Mouse (Mus musculus) MEL (cell line): ENCODE results near the gene Efcab10.

Experiments used
- BHLHE40 ChIP-seq: IDR thresholded peaks from 2 replicates; pipeline ENCODE4 v1.6.1; 2012; ENCODE audit warnings: low read depth, mild to moderate bottlenecking, inconsistent platforms, low read length, improper control_type of control experiment, borderline replicate concordance
- CTCF ChIP-seq, 3 experiments: IDR thresholded peaks in 2 of 3; conservative IDR thresholded peaks in 1 of 3; 2 replicates each; pipeline ENCODE4 v1.5.1; 2011 to 2012; ENCODE audit warnings: low read length in 3 of 3, low read depth in 2 of 3, mild to moderate bottlenecking in 2 of 3, improper control_type of control experiment in 1 of 3, inconsistent platforms in 1 of 3, mixed read lengths in 1 of 3, moderate library complexity in 1 of 3; ENCODE audit not compliant: control insufficient read depth in 1 of 3, insufficient read depth in 1 of 3, poor library complexity in 1 of 3, severe bottlenecking in 1 of 3
- EP300 ChIP-seq, 2 experiments: IDR thresholded peaks; 2 replicates each; pipeline ENCODE4 v1.6.1; 2011; ENCODE audit warnings: improper control_type of control experiment in 2 of 2, low read length in 2 of 2, low read depth in 1 of 2, mild to moderate bottlenecking in 1 of 2
- HCFC1 ChIP-seq: IDR thresholded peaks from 2 replicates; pipeline ENCODE4 v1.6.1; 2012; ENCODE audit warnings: low read depth, mild to moderate bottlenecking, inconsistent platforms, low read length, improper control_type of control experiment, moderate library complexity
- MAX ChIP-seq: IDR thresholded peaks from 2 replicates; pipeline ENCODE4 v1.6.1; 2011; ENCODE audit warnings: low read length, improper control_type of control experiment
- MEF2A ChIP-seq: IDR thresholded peaks from 2 replicates; pipeline ENCODE4 v1.6.1; 2014; ENCODE audit warnings: low read depth, mild to moderate bottlenecking, inconsistent platforms, low read length, improper control_type of control experiment; ENCODE audit not compliant: poor library complexity, insufficient replicate concordance, severe bottlenecking; ENCODE audit errors: extremely low read depth
- POLR2A ChIP-seq, 2 experiments: IDR thresholded peaks; 2 replicates each; pipeline ENCODE4 v1.6.1; 2011 to 2012; ENCODE audit warnings: low read length in 2 of 2, mild to moderate bottlenecking in 2 of 2, control low read depth in 1 of 2, improper control_type of control experiment in 1 of 2, low read depth in 1 of 2, moderate library complexity in 1 of 2; ENCODE audit not compliant: control insufficient read depth in 1 of 2, insufficient read depth in 1 of 2, poor library complexity in 1 of 2
- SMC3 ChIP-seq: IDR thresholded peaks from 2 replicates; pipeline ENCODE4 v1.6.1; 2011; ENCODE audit warnings: low read depth, low read length, improper control_type of control experiment
- ZNF384 ChIP-seq: IDR thresholded peaks from 2 replicates; pipeline ENCODE4 v1.6.1; 2012; ENCODE audit warnings: low read depth, mild to moderate bottlenecking, inconsistent platforms, low read length, improper control_type of control experiment

DNA sequence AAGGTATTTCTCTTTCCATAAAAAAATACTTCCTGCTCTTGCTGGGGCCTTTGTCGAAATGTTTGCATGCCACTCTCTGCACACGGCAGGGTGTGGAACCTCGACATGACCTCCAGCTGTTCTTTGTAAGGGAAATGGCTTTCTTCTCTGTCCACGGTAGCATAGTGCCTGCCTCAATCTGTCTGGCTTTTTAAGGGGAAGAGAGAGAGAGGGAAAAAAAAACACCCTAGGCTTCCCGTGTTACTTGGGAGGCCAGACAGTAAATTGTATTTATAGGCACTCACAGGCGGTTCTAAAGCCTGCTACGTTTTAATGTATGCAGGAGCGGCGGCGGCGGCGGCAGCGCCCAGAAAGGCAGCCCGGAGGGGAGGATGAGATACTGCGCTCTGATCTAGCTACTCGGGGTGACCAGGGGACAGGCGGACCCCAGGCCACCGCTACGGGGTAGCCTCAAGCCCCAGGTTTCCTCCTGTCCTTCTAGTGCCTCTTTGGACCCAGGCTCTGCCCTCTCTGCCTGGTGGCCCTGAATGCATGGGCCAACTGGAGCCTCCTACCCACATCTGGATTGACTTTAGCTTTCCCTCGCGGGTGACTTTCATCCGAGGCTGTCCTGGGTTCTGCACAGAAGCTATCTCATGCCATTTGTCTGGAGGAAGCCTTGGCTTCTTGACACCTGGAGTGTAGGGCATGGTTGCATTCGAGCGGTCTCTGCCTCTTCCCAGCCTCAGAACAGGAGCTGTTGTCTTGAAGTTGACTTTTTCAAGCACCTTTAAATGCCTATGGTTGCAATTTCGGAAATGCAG, 49.5 kb upstream of the Efcab10 start:
- TF ChIP-seq CTCF (IDR thresholded peaks at IDR 0.05 in 2 of 3, conservative IDR thresholded peaks at IDR 0.05 in 1 of 3; ENCODE audit: control insufficient read depth in 1 of 3, insufficient read depth in 1 of 3, low read depth in 2 of 3, low read length in 3 of 3, poor library complexity in 1 of 3, severe bottlenecking in 1 of 3) (no peak), HCFC1 (no peak), ZNF384 (no peak), MAX (no peak), EP300 (IDR thresholded peaks at IDR 0.05; ENCODE audit: low read depth in 1 of 2, low read length in 2 of 2) (no peak), MEF2A (no peak), SMC3 (no peak), POLR2A (IDR thresholded peaks at IDR 0.05; ENCODE audit: control insufficient read depth in 1 of 2, insufficient read depth in 1 of 2, low read depth in 1 of 2, low read length in 2 of 2, poor library complexity in 1 of 2) (no peak), BHLHE40 (no peak)
